Mouse (Mus musculus): ENCODE results near the gene Ski. TPM values are rescaled to one million over a fixed set of nuclear protein-coding genes. Genes with fewer than 3 reads are reported as not detected.

Gene Ski
- total RNA-seq (2014; rRNA removed; ENCODE audit: low replicate concordance) (53.2 and 60.6 TPM in 2 replicates), polyA plus RNA-seq (2015; fragmentation: Nextera tagmentation; extraction: Ambion mirVana) (7.7 and 9.3 TPM in 2 replicates)

- Histone ChIP-seq H3K4me2 (ENCODE audit: low read depth, low read length) (peak within 1 kb of the TSS; percentile 91), H3K4me1 (ENCODE audit: control insufficient read depth, insufficient read depth) (peaks cover 35% of the 10 kb centered on the region), H3K4me3 (ENCODE audit: low read depth, low read length) (peak within 1 kb of the TSS; percentile 78), H3K36me3 (replicated peaks; ENCODE audit: control insufficient read depth, insufficient read depth, low read length) (no peaks in the 10 kb centered on the region), H3K27ac (ENCODE audit: low read depth) (peak within 1 kb of the TSS; percentile 95), H3K9ac (replicated peaks; ENCODE audit: low read depth, low read length) (peak within 1 kb of the TSS; percentile 83), H3K9me3 (replicated peaks; ENCODE audit: control insufficient read depth, low read length) (no peaks in the 10 kb centered on the region), H3K27me3 (ENCODE audit: control insufficient read depth, insufficient read depth, low read length) (no peaks in the 10 kb centered on the region)
- DNase-seq (ENCODE audit: low spot score) (no peak), ATAC-seq (ENCODE audit: insufficient read depth, low read depth) (no peak)
- no CpG with 5 or more reads among the region's 63 CpGs for WGBS
- no peak for TF ChIP-seq EP300 (IDR thresholded peaks at IDR 0.05; ENCODE audit: low read depth)
- TF ChIP-seq CTCF (IDR thresholded peaks at IDR 0.05; ENCODE audit: low read depth): no peak
Measured at GRCm38 (mm10) chr4:155222552-155222840, at the start of gene Ski. Gene Ski, minus strand, starts transcription at chr4:155222592.

GRCm38 (mm10) chr4:155268382-155268781 is 46.0 kb upstream of the Ski start:
- TF ChIP-seq CTCF (IDR thresholded peaks at IDR 0.05; ENCODE audit: low read depth) (peak; percentile 65), EP300 (IDR thresholded peaks at IDR 0.05; ENCODE audit: low read depth) (no peak)
- ATAC-seq (ENCODE audit: insufficient read depth, low read depth) (peak; percentile 57), DNase-seq (ENCODE audit: low spot score) (peak; percentile 49)
- Histone ChIP-seq H3K4me1 (ENCODE audit: control insufficient read depth, insufficient read depth) (0 out of 2 replicates have a peak, but pooled peaks cover 5% of the 10 kb centered on the region), H3K4me3 (ENCODE audit: low read depth, low read length) (no peak overlapping the region), H3K4me2 (ENCODE audit: low read depth, low read length) (no peak overlapping the region), H3K27me3 (ENCODE audit: control insufficient read depth, insufficient read depth, low read length) (no peaks in the 10 kb centered on the region), H3K27ac (ENCODE audit: low read depth) (no peak overlapping the region), H3K9ac (replicated peaks; ENCODE audit: low read depth, low read length) (no peak overlapping the region), H3K36me3 (replicated peaks; ENCODE audit: control insufficient read depth, insufficient read depth, low read length) (no peaks in the 10 kb centered on the region), H3K9me3 (replicated peaks; ENCODE audit: control insufficient read depth, low read length) (no peaks in the 10 kb centered on the region)
- WGBS: 24% methylated on average over 5 of the region's 5 CpGs

DNA sequence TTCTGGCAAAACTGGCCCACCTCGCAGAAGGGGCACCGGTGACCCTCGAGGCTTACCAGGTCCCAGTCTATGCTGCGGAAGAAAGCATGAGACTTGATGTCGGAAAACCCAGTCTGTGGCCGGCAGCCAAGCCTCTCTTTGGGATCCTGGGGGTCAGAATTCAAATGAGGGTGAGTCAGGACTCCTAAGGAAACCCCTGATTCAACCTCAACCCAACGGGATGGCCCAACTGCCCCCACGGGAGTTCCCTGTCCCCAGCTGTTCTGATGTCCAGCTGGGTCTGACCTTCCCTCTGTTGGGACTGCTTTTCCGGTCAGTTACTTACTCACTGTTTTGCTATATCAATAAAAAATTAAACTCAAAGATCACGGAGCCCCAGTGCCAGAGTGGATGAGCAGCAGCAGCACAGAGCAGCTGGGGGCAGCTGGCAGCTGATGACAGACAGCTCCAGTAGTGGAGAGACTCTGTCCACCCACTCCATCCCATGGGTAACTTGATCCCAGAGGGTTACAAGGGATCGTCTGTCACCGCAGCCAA is 45.3 kb upstream of the Ski start:
- no peak overlapping the region for H3K27ac ChIP-seq (ENCODE audit: low read depth)

DNA sequence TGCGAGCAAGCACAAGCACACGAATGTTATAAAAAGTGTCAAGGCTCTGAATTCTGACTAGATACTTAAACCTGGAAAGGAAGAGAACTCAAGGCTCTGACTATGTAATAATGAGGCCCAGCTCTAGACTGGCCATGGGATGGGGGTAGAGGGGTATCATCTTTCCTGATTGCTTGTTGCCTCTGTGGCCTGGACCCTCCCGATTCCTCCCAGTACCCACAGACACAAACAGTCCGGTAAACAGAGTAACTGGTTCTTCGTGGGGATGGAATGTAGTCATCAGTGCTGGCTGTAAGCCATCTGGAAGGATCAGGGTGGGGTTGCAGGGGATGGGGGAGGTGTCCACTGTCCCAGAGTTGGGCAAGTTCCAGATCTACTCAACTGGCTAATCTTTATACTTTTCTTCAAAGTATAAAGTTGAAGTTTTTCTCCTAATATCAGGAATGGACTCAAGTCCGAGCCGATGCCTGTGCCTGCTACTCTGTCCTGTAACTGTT is 44.7 kb upstream of the Ski start:
- Histone ChIP-seq H3K36me3 (replicated peaks; ENCODE audit: control insufficient read depth, insufficient read depth, low read length) (no peaks in the 10 kb centered on the region), H3K4me1 (ENCODE audit: control insufficient read depth, insufficient read depth) (0 out of 2 replicates have a peak, but pooled peaks cover 5% of the 10 kb centered on the region), H3K27ac (ENCODE audit: low read depth) (no peak overlapping the region), H3K9ac (replicated peaks; ENCODE audit: low read depth, low read length) (no peak overlapping the region), H3K4me3 (ENCODE audit: low read depth, low read length) (no peak overlapping the region), H3K9me3 (replicated peaks; ENCODE audit: control insufficient read depth, low read length) (no peaks in the 10 kb centered on the region), H3K4me2 (ENCODE audit: low read depth, low read length) (no peak overlapping the region), H3K27me3 (ENCODE audit: control insufficient read depth, insufficient read depth, low read length) (no peaks in the 10 kb centered on the region)
- WGBS: 54% methylated on average over 7 of the region's 7 CpGs
- no peak for DNase-seq (ENCODE audit: low spot score)
- no peak for ATAC-seq (ENCODE audit: insufficient read depth, low read depth)
- TF ChIP-seq CTCF (IDR thresholded peaks at IDR 0.05; ENCODE audit: low read depth) (no peak), EP300 (IDR thresholded peaks at IDR 0.05; ENCODE audit: low read depth) (no peak)

More for the DNA sequence above, 45.3 kb upstream of the Ski start:
- H3K9me3 ChIP-seq (replicated peaks; ENCODE audit: control insufficient read depth, low read length): no peaks in the 10 kb centered on the region
- H3K27me3 ChIP-seq (ENCODE audit: control insufficient read depth, insufficient read depth, low read length): no peaks in the 10 kb centered on the region
- H3K4me1 ChIP-seq (ENCODE audit: control insufficient read depth, insufficient read depth): 0 out of 2 replicates have a peak, but pooled peaks cover 5% of the 10 kb centered on the region
- TF ChIP-seq CTCF (IDR thresholded peaks at IDR 0.05; ENCODE audit: low read depth) (no peak), EP300 (IDR thresholded peaks at IDR 0.05; ENCODE audit: low read depth) (no peak)
- WGBS: 51% methylated on average over 12 of the region's 12 CpGs
- DNase-seq (ENCODE audit: low spot score): no peak
- no peak overlapping the region for H3K4me3 ChIP-seq (ENCODE audit: low read depth, low read length)
- peak; percentile 22; the same call in 1 of the 2 replicates for ATAC-seq (ENCODE audit: insufficient read depth, low read depth)
- H3K4me2 ChIP-seq (ENCODE audit: low read depth, low read length): no peak overlapping the region
- H3K36me3 ChIP-seq (replicated peaks; ENCODE audit: control insufficient read depth, insufficient read depth, low read length): no peaks in the 10 kb centered on the region
- H3K9ac ChIP-seq (replicated peaks; ENCODE audit: low read depth, low read length): no peak overlapping the region

GRCm38 (mm10) chr4:155264521-155265321 is 42.3 kb upstream of the Ski start:
- ATAC-seq (ENCODE audit: insufficient read depth, low read depth): no peak
- Histone ChIP-seq H3K27ac (ENCODE audit: low read depth) (no peak overlapping the region), H3K36me3 (replicated peaks; ENCODE audit: control insufficient read depth, insufficient read depth, low read length) (no peaks in the 10 kb centered on the region), H3K4me3 (ENCODE audit: low read depth, low read length) (no peak overlapping the region), H3K4me2 (ENCODE audit: low read depth, low read length) (no peak overlapping the region), H3K9ac (replicated peaks; ENCODE audit: low read depth, low read length) (no peak overlapping the region), H3K9me3 (replicated peaks; ENCODE audit: control insufficient read depth, low read length) (0 out of 2 replicates have a peak, but pooled peaks cover 3% of the 10 kb centered on the region), H3K4me1 (ENCODE audit: control insufficient read depth, insufficient read depth) (0 out of 2 replicates have a peak, but pooled peaks cover 5% of the 10 kb centered on the region), H3K27me3 (ENCODE audit: control insufficient read depth, insufficient read depth, low read length) (no peaks in the 10 kb centered on the region)
- TF ChIP-seq EP300 (IDR thresholded peaks at IDR 0.05; ENCODE audit: low read depth): no peak
- TF ChIP-seq CTCF (IDR thresholded peaks at IDR 0.05; ENCODE audit: low read depth): no peak
- WGBS: 66% methylated on average over 3 of the region's 3 CpGs
- DNase-seq (ENCODE audit: low spot score): no peak
